Mouse (Mus musculus) thymus, adult 2 months (tissue): ENCODE results near the gene Plvap.
A peak's percentile ranks its signal among the peaks of the same experiment; 100 is the strongest.

Experiments
- CTCF ChIP-seq: fragments of 200-500 bp; IDR thresholded peaks from 2 replicates; pipeline ENCODE4 v1.5.1; 2012; ENCODE audit warnings: mild to moderate bottlenecking, control low read depth, low read length, moderate library complexity, borderline replicate concordance; ENCODE audit not compliant: control insufficient read depth, poor library complexity, insufficient read depth; ENCODE audit errors: extremely low read depth
- POLR2A ChIP-seq: fragments of 200-500 bp; IDR thresholded peaks from 2 replicates; pipeline ENCODE4 v1.6.1; 2012; ENCODE audit warnings: mild to moderate bottlenecking, low read length, control low read depth, moderate library complexity; ENCODE audit not compliant: control insufficient read depth, poor library complexity, insufficient read depth; ENCODE audit errors: extremely low read depth

DNA sequence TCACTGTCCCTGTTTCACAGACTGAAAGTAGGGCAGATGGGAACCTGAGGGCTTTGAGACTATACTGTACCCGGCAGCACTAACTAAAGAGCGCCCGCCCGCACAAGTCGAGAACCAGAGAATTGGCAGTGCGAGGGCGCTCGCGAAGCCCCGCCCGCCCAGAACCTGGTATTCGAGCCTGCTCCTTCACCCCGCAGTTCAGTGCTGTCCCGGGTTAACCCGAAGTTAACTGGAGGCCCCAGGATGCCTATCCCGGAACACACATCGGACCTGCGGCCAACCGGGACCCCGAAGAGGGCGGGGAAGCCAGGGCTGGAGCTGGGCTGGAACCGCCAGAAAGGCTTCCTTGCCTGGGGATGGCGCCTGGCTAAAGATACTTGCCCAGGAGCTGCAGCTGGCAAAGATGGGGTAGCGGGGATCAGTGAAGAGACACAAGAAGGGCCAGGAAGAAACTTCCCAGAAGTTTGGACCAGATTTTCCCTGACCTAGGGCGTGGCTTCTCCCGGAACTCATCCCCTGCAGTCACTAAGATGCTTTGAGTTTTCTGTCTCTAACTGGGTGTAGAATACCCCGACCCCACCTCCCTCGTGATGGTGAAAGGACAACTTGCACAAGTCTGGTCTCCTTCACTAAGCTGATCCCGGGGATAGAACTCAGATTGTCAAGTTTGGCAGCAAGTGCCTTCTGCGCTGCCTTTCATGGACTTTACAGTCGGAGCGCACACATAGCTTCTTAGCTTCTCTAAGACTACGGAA, 23.7 kb downstream of the Plvap start, which contains the start of gene Gtpbp3:
- TF ChIP-seq POLR2A (0 out of 2 replicates have a peak, but pooled peaks have one; percentile 37), CTCF (no peak)
